Mouse (Mus musculus): ENCODE results near the gene Nle1.

- TF ChIP-seq CTCF (IDR thresholded peaks at IDR 0.05; ENCODE audit: insufficient read depth, low read depth, low read length) (no peak), POLR2A (IDR thresholded peaks at IDR 0.05; ENCODE audit: insufficient read depth, low read depth, low read length) (no peak)
Observed at GRCm38 (mm10) chr11:82854111-82854510, 54.1 kb downstream of the Nle1 start.

Measured in olfactory bulb, adult 2 months (tissue).